Mouse (Mus musculus) frontal cortex, adult 2 months (tissue): ENCODE results near the gene Irf3. TPM values are rescaled to one million over a fixed set of nuclear protein-coding genes. Genes with fewer than 3 reads are reported as not detected.

Source experiments
- DNase-seq, 2 experiments: peaks; one replicate each; pipeline ENCODE4 v3.0.0; 2022; ENCODE audit warnings: low spot score in 1 of 2; ENCODE audit errors: extremely low spot score in 1 of 2
- polyA plus RNA-seq: library from polyadenylated mRNA; depleted of rRNA; stranded (reverse); fragments of >200 nt; gene quantifications from 2 replicates; pipeline ENCODE4 v1.2.3, GENCODE M21; 2012

Irf3 gene
- polyA plus RNA-seq, 1 experiment: 88.6 TPM

DNA sequence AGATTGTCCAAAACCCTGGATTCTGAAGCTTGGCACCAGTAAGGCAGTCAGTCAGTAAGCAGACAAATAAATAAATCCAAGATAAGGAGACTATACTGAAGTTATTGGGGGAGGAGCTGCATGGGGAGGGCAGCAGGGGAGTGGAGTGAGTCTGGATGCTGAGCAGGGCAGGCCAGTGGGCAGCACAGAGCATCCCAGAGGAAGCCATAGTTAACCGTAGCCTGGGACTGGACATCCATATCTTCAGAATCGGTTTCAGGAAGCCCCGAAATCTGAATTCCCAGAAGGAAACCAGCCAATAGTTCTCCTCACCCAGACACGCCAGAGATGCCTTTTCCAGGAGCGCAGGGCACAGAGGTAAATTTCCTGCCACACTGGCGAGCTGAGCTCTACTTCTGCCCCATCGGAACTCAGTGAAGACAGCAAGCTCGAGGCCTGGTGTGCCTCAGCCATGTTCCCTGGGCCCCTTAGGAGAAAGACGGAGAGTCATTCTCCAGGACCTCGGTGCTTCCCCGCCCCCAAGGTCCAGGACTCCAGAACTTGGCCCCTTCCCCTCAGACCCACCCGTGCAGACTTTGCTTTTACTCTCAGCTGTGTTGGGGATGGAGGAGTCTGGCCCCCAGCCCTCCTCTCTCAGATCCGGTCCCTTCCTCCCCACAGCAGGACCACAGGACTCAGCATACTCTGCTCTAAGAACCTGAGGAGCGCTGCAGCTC, 23.9 kb upstream of the Irf3 start:
- DNase-seq: no peak

DNA sequence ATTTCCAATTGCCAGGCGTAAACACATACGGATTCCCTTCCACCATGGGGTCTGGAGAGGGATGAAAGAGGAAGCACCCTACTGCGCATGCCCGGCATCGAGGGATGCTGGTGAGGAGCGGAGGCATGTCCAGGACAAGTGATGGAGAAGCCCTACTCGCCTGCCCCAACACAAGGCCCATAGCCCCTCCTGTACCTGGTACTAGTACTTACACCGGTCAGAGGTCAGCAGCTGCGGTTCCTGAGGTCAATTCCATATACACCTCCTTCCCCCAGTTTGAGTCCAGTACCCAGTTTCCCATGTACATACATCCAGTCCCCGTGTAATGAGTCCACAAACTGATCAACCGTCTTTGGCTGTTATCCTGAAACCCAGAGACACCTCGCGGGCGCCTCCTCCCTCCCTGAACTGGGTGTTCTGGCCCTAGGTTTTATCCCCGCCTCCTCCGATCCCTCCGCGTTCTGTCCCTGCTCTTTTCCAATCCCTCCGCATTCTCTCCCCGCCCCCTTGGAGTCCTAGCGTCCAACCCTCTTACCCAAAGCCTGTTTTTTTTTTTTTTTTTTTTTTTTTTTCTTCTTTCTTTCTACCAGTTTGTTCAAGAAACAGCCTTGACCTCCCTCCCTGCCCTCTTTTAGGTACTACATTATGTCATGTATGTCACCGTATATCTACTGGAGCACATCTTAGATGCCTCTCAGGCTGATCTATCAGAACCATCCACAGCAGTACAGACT, 22.9 kb upstream of the Irf3 start, which contains the start of gene Cpt1c:
Gene Cpt1c, minus strand, starts transcription at position 469 of the 734 bp plus-strand sequence.
- DNase-seq: peak; percentile 81 to 92

DNA sequence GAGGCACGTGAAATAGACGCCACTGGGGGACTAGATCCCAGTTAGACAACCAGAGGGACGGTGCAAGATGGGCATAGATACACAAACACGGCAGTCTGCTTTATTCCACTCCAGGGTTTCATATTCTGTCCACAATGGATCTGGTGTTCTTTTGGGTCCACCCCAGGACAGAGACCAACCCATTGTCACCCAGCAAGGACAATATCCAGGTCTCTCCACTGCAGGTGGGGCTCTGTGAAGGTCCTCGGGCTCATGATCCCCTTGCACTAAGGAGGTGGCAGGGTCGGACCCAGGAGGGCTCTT, 22.4 kb upstream of the Irf3 start:
- DNase-seq: no peak

DNA sequence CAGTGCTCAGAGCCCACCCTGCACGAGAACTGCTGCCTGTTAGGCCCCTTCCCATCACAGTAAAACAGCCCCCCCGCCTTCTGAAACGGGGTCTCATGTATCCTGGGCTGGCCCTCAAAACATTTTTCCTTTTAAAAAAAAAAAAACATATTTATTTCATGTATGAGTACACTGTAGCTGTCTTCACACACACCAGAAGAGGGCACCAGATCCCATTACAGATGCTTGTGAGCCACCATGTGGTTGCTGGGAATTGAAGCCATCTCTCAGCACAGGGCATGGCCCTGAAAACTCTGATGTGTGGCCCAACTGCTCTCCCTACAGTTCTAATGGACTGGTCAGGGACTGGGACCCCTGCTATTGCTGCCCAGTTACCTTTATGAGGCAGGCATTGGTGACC, 19.1 kb upstream of the Irf3 start:
- no peak for DNase-seq

DNA sequence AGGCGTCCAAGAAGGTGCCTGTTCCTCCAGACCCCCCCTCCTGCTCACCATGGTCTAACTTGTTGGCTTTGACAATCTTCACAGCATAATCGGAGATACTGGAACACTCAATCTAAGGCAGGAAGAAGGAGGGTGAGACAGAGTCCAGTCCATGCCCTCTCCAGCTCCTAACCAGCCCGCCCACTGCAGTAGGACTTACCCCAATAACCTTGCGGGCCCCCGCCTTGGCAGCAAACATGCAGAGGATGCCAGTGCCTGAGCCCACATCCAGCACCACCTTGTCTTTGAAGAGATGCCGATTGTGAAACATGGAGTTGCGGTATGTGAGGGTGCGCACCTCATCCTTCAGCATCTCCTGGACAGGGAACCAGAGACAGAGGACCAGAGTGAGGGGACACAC, 15.9 kb upstream of the Irf3 start:
- no peak for DNase-seq

DNA sequence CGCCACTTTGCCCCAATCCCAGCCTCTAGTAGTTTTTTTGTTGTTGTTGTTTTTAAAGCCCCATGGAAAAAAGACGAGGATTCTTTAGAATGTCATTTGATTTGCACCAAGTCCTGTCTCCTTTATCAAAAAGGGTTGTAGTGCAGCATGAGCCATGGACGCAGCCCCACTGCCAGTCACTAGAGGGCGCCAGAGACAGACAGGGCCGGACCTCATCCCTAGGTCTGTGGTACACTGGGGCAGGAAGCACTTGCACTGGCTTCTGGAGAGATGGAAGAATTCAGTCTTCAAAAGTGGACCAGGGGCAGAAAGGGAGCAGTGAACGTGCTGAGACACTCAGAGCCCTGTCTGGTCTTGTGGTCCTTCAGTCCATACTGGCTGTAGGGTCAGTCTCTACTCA, 14.4 kb upstream of the Irf3 start:
- peak in 1 of 2 experiments; percentile 92 for DNase-seq

DNA sequence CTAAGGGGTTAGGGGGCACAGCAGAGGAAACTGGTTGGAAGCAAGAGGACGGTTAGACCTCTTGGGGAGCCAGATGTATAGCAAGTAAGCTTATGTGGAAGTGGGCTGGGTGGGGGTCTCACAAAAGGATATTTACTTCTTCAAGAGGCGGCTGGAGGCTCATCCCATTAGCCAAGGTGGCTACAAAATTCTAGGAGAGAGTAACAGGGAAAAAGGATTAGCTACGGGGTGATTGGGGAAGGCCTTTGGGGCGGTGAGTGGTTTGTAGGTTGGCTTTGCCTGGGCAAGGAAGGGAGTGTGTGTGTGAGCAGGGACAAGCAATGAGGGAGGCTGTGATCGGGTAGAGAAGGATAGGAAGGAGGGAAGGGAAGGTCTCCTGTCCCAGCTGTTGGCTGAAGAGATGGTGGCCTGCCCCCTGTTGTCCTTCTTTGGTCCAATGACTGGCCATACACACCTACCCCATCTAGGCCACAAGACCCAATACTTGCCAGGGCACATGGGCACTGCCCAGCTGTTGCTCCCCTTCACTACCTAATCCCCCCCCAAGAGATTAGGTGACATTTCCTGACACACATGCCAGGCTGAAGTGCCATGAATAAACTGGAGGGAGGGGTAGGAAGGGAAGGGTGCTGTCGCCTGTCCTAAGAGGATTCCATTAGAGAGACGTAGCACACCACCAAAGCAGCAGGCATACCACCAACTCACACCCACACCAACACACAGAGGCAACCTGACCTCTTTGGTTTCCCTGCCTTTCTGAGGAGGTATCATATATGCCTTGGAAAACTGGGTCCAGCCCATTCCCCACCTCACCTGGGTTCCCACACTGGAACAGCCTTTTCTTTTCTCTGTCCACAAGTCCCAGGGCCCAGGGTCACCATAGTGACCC, 13.3 kb upstream of the Irf3 start:
- DNase-seq: no peak

DNA sequence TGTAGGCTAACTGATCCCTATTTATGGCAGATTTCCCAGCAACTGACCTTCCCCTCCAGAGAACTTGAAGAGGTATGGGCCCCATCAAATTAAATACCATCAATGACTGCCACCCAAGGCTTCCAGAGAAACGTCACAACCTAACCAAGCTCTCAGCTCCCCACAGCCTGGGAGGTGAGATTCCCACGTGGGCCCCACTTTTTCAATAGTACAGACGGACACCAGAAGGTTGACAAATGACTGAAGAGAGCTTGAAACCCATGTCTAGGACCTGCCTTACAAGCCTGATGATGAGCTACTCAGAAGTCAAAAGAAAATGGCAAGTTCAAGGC, 12.6 kb upstream of the Irf3 start:
- DNase-seq: no peak

DNA sequence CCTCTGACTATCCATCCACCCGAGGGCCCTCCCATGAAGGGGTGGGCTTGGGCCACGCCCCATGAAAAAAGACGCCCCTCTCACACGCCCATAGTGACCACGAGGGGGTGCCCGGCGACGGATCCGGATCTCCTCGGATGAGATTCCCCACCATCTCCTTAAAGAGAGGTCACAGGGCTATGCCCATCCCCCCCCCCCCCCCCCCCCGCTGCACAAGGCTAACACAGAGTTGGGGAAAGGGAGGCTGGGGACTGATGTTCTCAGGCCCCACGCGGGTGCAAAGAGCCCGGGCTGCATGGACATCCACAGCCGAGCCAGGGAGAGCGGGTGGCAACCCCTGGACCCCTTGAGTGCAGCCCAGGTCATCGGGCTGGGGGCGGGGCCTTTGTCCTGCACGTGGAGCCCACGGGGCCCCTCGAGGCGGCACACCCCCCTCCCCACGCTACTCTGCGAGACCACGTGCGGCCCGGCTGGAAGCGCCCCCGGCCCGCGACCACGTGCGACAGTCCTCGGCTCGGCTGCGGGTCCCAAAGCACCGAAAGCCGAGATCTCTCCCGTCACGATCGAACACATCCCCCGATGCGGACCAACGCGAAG, 11.8 kb upstream of the Irf3 start:
- peak in 1 of 2 experiments; percentile 48 for DNase-seq

DNA sequence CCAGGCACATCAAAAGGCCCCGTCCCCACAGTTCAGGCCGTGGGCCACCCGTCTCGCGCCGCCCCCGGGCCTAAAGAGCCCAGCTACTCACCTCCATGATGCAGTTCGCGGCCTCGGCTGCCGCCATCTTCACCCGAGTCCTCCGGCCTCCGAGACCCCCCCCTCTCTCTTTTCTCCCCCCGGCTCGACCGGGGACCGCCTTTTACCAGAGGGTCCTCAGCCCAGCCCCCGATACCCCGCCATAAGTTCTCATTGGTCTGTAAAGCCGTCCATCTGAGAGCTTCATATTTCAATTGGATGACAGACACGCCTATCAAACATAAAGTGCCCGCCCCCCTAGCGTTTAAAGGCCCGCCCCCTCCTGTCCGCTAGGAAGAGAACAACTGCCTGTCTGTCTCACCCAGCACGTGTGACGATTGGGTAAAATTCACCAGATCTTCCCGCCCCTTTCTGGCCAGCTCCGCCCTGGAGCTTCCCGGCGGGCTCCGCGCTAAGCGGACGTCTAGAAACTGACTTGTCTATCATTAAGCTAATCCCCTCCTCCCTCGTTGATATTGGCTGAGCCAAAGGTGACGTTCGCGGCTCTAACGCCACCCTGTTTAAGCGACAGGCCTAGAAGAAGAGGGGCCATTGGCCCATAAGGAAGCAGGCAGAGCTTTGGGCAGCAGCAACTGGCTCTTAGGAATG, 11.1 kb upstream of the Irf3 start, which contains the start of gene Prmt1:
Gene Prmt1, minus strand, starts transcription at position 377 of the 687 bp plus-strand sequence.
- peak; percentile 99 to 100 for DNase-seq

DNA sequence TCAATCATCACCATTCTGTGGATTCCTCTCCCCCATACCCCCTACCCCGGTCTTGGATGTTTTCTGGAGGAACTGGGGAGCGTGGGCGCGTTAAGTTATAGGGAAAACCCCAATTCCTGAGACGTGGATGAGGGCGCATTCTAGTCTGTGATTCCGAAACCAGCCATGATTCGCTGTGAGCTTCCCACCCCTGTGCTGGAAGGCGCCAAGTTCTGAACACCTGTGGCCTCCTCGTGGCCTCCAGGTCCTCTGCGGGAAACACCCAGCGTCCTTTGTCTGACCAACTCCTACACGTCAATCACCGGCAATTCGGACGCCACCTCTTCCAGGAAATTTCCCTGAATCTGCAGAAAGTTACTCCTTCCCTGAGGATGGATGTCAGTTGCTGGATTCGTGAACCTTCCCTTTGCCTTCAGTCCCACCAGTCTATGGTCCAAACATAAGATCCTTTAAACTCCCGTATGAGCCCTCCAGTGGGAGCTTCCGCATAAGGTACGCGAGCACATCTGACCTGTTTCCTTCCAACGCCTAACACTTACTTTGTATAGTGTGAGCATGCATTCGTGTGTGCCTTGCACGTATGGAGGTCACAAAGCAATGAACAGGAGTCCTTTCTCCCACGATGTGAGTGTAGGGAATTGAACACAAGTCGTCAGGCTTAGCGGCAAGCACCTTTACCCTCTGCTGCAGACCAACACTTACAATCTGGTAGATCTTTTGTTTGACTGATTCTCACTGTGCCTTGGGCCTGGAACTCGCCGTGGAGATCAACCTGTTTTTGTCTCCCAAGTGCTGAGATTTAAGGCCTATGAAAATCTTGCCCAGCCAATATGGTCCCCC, 10.3 kb upstream of the Irf3 start:
- DNase-seq: no peak

DNA sequence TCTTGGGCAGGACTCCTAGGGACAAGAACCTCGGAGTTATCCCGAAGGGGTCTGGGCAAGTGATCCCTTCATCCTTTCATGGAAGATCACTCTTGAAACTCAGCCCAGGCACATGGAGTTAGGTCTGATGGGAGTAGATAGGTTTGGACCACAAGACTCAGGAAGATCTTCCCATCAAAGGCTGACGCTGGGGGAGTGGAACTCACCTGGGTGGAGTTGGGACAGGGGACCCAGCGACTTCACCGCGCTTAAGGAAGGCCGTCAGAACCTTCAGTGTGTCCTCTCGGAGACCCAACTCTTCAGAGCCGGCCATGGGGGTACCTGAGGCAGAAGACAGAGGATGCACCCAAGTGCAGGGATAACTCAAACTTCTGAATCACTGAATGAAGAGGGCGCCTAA, 776 bp upstream of the Irf3 start:
- no peak for DNase-seq

DNA sequence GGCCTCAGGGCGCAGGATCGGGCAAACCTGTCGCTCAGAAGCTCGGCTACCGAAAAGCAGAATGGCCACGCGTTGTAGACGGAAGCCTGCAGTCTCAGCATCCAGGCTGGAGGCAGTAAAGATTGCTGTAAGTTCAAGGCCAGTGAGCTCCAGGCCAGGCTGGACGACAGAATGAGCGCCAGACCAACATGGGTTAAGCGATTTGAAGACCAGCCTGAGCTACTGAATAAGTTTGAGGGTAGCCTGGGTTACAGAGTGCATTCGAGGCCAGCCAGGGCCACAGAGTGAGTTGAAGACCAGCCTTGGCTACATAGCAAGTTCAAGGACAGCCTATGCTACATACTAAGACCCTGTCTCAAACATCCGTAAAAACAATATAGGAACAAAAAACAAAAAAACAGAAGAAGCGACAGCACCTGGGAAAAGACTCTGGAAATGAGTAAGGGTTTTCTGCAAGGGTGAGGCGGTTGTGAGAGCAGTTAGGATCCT, 536 bp downstream of the Irf3 start:
- no peak for DNase-seq

DNA sequence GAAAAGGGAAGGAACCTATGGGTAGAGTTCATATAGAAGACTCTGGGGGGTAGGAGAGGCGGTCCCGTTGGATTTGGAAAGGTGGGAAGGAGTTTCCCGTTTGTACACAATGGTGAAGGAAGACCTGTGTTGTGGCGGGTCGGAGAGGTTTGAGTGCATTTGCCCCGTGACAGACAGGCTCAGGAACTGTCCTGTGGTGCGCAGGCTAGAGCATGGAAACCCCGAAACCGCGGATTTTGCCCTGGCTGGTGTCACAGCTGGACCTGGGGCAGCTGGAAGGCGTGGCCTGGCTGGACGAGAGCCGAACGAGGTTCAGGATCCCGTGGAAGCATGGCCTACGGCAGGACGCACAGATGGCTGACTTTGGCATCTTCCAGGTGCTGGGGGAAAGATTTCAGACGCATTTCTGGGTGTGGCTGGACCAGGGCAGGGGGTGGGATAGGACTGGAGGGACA, 1.1 kb downstream of the Irf3 start, which contains the start of gene Bcl2l12:
Gene Bcl2l12, minus strand, starts transcription at position 212 of the 455 bp plus-strand sequence.
- DNase-seq: no peak

DNA sequence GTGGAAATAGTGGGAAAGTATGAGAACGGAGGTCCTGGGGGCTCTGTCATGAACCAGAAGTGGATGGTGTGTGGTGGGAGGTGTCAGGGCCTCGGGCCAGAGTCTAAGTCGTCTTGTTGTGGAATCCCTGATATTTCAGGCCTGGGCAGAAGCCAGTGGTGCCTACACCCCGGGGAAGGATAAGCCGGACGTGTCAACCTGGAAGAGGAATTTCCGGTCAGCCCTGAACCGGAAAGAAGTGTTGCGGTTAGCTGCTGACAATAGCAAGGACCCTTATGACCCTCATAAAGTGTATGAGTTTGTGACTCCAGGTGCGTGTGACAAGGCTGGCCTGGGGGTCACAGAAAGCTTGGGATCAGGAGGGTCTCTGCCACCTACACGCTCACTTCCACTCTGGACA, 2.3 kb downstream of the Irf3 start:
- no peak for DNase-seq

DNA sequence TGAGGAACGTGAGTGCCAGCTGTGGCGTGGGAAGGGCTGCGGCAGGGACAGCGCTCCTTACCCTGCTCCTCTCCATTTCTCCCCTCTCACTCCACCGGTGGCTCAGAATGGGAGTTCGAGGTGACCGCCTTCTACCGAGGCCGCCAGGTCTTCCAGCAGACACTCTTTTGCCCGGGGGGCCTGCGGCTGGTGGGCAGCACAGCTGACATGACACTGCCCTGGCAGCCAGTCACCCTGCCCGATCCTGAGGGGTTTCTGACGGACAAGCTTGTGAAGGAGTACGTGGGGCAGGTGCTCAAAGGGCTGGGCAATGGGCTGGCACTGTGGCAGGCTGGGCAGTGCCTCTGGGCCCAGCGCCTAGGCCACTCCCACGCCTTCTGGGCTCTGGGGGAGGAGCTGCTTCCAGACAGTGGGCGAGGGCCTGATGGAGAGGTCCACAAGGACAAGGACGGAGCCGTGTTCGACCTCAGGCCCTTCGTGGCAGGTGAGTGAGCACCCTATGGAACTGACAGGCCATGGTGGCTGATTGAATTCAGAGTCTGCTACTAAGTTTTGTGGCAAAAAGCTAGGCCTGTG, 3.2 kb downstream of the Irf3 start:
- no peak for DNase-seq

DNA sequence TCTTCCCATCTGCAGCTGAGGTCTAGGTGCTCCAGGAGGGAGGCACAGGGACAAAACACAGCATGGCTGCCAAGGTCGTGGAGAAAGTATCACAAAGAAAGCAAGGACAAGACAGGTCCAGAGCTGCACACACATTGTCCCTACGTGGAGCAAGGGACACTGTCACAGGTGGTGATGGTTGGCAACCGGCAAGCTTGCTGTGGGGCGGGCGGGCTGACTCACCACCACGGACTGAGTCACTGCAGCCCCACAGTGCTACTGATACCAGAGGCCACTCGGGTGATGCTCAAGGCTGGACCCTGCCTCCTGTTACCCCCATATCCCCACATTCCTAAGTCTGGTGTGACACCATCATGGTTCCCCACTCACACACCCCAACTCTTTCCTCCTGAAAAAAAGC, 5.0 kb downstream of the Irf3 start:
- no peak for DNase-seq

DNA sequence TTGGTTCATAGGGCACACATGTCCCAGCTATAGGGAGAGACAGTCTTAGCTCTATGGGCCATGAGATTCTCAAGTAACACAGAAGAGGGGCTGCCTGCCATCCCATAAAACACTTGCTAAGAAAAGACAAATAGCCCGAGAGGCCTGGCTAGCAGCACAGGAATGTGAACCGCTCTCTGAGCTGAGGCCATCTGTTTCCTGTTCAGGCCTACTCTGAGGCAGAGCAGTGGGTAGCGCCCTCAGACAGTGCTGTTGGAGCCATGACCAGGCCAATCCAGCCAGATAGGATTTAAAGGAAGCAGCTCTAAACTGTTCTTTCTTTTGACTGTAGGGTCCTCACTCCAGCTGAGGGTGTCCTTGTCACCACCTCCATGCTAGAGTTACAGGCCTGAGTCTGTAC, 7.1 kb downstream of the Irf3 start:
- no peak for DNase-seq
